Mouse (Mus musculus) kidney, postnatal 0 days (tissue): ENCODE data around the gene Anks1b. TPM values are rescaled to one million over a fixed set of nuclear protein-coding genes. Genes with fewer than 3 reads are reported as not detected.
A peak's percentile ranks its signal among the peaks of the same experiment; 100 is the strongest.

Experiments
- ATAC-seq: fragments of 200-750 bp; cut with Nextera tagmentation; replicated peaks from 2 replicates; pipeline ENCODE4 v1.8.0; 2017; ENCODE audit warnings: low read depth, moderate number of reproducible peaks, moderate TSS enrichment, moderate library complexity; ENCODE audit not compliant: low FRiP score
- DNase-seq: peaks from one replicate; pipeline ENCODE4 v3.0.0-alpha.2; 2016; ENCODE audit warnings: low spot score
- H3K27ac ChIP-seq: fragments of 300-500 bp; sonication (generic); 2 replicates; pipeline ENCODE4 v1.5.1; 2014; ENCODE audit warnings: mild to moderate bottlenecking
- H3K27me3 ChIP-seq: fragments of 300-500 bp; sonication (generic); 2 replicates; pipeline ENCODE4 v1.6.1; 2014; ENCODE audit warnings: low read length, mixed read lengths; ENCODE audit not compliant: insufficient read depth
- H3K36me3 ChIP-seq: fragments of 300-500 bp; sonication (generic); 2 replicates; pipeline ENCODE4 v1.6.1; 2014; ENCODE audit warnings: low read length, mixed read lengths; ENCODE audit not compliant: insufficient read depth
- H3K4me1 ChIP-seq: fragments of 300-500 bp; sonication (generic); replicated peaks from 2 replicates; pipeline ENCODE4 v1.6.1; 2014; ENCODE audit warnings: antibody characterized with exemption, low read length, mixed read lengths; ENCODE audit not compliant: insufficient read depth
- H3K4me2 ChIP-seq: fragments of 300-500 bp; sonication (generic); 2 replicates; pipeline ENCODE4 v1.6.1; 2014; ENCODE audit warnings: mild to moderate bottlenecking, low read length, moderate library complexity, mixed read lengths
- H3K4me3 ChIP-seq: fragments of 300-500 bp; sonication (generic); replicated peaks from 2 replicates; pipeline ENCODE4 v1.5.1; 2014; ENCODE audit warnings: low read depth, low read length
- H3K9ac ChIP-seq: fragments of 300-500 bp; sonication (generic); 2 replicates; pipeline ENCODE4 v1.6.1; 2014; ENCODE audit warnings: low read depth, low read length
- H3K9me3 ChIP-seq: fragments of 300-500 bp; sonication (generic); replicated peaks from 2 replicates; pipeline ENCODE4 v1.6.1; 2016; ENCODE audit warnings: low read length, inconsistent platforms, mixed read lengths
- CTCF ChIP-seq: IDR thresholded peaks from 2 replicates; pipeline ENCODE4 v1.5.1; 2016; ENCODE audit warnings: antibody characterized with exemption, low read depth, mild to moderate bottlenecking, moderate library complexity
- WGBS: fragments of 180-500 bp; shearing (Covaris S2); extraction: QIAGEN DNeasy Blood & Tissue Kit; methylation state at CpG from one replicate; pipeline ENCODE4 v1.1.7; 2014; 5-methylcytosine and 5-hydroxymethylcytosine counted together
- polyA plus RNA-seq: library from polyadenylated mRNA; unstranded; fragments of >200 nt; fragmentation: Nextera tagmentation; extraction: Ambion mirVana; gene quantifications from 2 replicates; pipeline ENCODE4 v1.2.1, GENCODE M21; 2015

Anks1b gene
- polyA plus RNA-seq, 1 experiment from 2014 or later: 3.1 TPM

- 62% methylated on average over 14 of the region's 14 CpGs for WGBS
These were observed 1092.5 kb downstream of the Anks1b start for GRCm38 (mm10) chr10:90965671-90966315.

DNA sequence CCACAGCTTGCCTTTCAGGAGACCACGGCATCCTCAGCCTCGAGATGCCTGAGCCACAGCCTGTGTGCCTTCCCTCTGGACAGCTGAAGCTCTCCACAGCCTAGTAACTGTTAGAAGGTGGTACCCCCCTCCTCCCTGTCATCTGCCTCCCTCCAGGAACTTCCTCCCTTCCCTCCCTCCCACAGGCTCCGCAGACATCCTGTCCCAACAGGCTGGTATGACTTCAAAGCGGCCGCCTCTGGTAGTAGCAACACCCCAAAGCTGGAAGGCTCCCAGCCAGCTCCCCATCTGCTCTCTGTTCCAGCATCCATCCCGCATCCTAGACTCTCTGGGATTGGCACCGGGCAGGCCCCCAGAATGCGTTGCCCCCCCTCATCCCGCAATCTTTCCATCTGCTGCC lies 1093.5 kb downstream of the Anks1b start:
- H3K9ac ChIP-seq: no peak overlapping the region
- no peak for ATAC-seq
- DNase-seq: peak; percentile 22
- no peak overlapping the region for H3K4me2 ChIP-seq
- 0 out of 2 replicates have a peak, but pooled peaks cover 10% of the 10 kb centered on the region for H3K4me1 ChIP-seq
- no peaks in the 10 kb centered on the region for H3K36me3 ChIP-seq
- peaks cover 13% of the 10 kb centered on the region for H3K27me3 ChIP-seq
- no peaks in the 10 kb centered on the region for H3K9me3 ChIP-seq
- TF ChIP-seq CTCF: no peak
- H3K27ac ChIP-seq: no peak overlapping the region
- WGBS: 17% methylated on average over 9 of the region's 9 CpGs
- H3K4me3 ChIP-seq: no peak overlapping the region

More at GRCm38 (mm10) chr10:90965671-90966315, 1092.5 kb downstream of the Anks1b start:
- no peaks in the 10 kb centered on the region for H3K9me3 ChIP-seq
- ATAC-seq: no peak
- no peaks in the 10 kb centered on the region for H3K36me3 ChIP-seq
- H3K4me2 ChIP-seq: no peak overlapping the region
- H3K4me3 ChIP-seq: no peak overlapping the region
- no peak overlapping the region for H3K9ac ChIP-seq
- no peak for DNase-seq
- no peak for TF ChIP-seq CTCF
- H3K4me1 ChIP-seq: 0 out of 2 replicates have a peak, but pooled peaks cover 10% of the 10 kb centered on the region
- peaks cover 13% of the 10 kb centered on the region for H3K27me3 ChIP-seq
- H3K27ac ChIP-seq: no peak overlapping the region

DNA sequence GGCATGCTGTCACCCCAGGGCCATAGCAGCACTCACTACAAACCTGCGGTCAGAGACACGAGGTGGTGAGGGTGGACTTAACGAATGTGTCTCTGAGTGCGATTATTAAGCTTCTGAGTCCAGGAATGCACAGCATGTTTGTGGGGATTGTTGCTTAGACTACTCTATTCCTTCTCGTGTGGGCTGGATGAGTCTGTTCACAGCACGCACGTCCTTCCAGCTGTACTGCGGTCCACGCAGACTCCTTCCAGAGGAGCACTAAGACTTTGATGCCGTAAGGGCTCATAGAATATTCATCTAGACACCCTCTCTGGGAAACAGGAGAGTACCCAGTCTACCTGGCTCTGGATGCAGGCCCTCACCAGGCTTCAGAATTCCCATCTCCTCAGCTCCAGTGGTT lies 1094.9 kb downstream of the Anks1b start:
- no peaks in the 10 kb centered on the region for H3K36me3 ChIP-seq
- no peak overlapping the region for H3K4me3 ChIP-seq
- WGBS: 91% methylated on average over 10 of the region's 10 CpGs
- H3K9ac ChIP-seq: no peak overlapping the region
- ATAC-seq (no peak), DNase-seq (no peak)
- 0 out of 2 replicates have a peak, but pooled peaks cover 10% of the 10 kb centered on the region for H3K4me1 ChIP-seq
- H3K27me3 ChIP-seq: peaks cover 13% of the 10 kb centered on the region
- H3K27ac ChIP-seq: no peak overlapping the region
- H3K4me2 ChIP-seq: no peak overlapping the region
- no peaks in the 10 kb centered on the region for H3K9me3 ChIP-seq
- no peak for TF ChIP-seq CTCF

DNA sequence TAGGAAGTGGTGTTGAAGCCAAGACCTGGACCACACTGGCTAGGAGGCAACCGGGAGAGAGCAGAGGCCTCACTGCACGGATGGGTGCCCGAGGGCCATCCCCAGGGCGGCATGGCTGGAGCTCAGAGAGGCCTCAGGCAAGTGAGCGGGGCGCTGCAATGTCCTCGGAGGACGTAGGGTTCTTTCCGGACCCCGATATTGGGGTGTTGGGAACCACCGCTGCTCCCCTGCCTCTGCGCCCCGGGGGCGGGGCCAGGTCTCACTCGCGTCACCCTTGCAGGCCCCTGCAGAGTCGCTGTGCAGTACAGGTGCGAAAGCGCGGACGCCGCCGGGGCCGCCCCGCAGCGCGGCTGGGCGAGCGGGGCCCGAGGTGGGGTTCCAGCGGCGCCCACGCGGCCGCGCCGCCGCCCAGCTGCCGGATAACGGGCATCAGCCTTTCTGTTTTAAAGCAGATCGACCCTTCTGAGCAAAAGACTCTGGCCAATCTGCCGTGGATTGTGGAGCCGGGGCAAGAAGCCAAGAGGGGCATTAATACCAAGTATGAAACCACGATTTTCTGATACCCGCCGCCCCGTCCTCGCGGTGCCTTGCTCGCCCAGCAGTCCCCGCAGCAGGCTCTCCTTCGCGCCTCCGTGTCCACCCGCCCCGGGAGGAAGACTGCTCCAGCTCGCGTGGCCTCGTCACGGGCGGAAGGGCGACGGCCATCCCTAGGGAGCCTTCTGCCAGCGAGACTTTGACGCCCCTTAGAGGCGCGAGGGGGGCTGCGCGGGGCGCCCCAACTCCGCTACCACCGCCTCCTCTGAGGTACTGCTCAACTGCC lies 1096.3 kb downstream of the Anks1b start:
- 2% methylated on average over 66 of the region's 72 CpGs for WGBS
- H3K4me3 ChIP-seq: peak overlapping the region; percentile 38
- H3K9ac ChIP-seq: 0 out of 2 replicates have a peak overlapping the region, but pooled peaks have one; percentile 18
- H3K27me3 ChIP-seq: peaks cover 13% of the 10 kb centered on the region
- H3K9me3 ChIP-seq: no peaks in the 10 kb centered on the region
- no peak overlapping the region for H3K27ac ChIP-seq
- ATAC-seq (0 out of 2 replicates have a peak, but pooled peaks have one; percentile 43), DNase-seq (no peak)
- TF ChIP-seq CTCF: no peak
- H3K36me3 ChIP-seq: no peaks in the 10 kb centered on the region
- H3K4me1 ChIP-seq: 0 out of 2 replicates have a peak, but pooled peaks cover 10% of the 10 kb centered on the region
- H3K4me2 ChIP-seq: peak overlapping the region; percentile 88

DNA sequence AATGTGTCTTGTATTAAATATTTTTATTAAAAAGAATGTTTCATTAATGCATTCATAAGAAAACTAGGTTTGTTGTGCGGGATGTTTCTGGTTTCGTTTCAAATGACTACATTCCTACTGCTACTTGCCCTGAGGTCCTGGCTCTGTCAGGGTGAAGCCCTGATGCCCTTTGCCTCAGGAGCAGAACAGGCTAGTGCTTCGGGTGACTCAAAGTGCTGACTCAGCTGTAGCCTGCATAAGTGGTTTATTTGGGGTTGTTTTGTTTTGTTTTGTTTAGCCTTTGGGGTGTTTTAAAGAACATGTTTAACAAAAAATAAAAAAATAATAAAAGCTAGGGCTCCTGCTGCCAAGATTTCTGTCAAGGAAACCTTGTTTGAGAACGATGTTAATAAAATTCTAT lies 1097.3 kb downstream of the Anks1b start:
- Histone ChIP-seq H3K27me3 (peaks cover 13% of the 10 kb centered on the region), H3K9me3 (no peaks in the 10 kb centered on the region), H3K4me1 (0 out of 2 replicates have a peak, but pooled peaks cover 10% of the 10 kb centered on the region), H3K27ac (no peak overlapping the region), H3K9ac (no peak overlapping the region), H3K4me3 (no peak overlapping the region), H3K4me2 (no peak overlapping the region), H3K36me3 (no peaks in the 10 kb centered on the region)
- no peak for TF ChIP-seq CTCF
- 32% methylated on average over 4 of the region's 4 CpGs for WGBS
- ATAC-seq (no peak), DNase-seq (no peak)

DNA sequence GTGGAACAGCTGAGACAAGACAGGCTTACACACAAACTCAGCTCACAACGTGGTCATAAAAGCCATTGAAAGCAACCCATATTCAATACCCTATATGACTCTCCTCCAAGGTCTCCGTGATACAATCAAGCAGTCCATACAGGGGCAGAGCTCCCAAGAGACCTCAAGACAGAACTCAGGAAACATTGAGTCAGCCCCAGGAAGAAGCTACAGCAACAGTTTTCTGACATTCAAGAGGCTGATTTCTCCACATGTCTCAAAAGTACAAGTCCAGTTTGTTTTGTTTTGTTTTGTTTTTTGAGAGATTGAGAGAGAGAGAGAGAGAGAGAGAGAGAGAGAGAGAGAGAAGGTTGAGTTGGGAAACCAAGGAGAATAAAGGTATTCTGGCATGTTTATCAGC lies 1100.8 kb downstream of the Anks1b start:
- H3K4me3 ChIP-seq: no peak overlapping the region
- no peaks in the 10 kb centered on the region for H3K36me3 ChIP-seq
- no peaks in the 10 kb centered on the region for H3K9me3 ChIP-seq
- TF ChIP-seq CTCF: no peak
- DNase-seq (no peak), ATAC-seq (no peak)
- H3K4me2 ChIP-seq: no peak overlapping the region
- no peak overlapping the region for H3K9ac ChIP-seq
- no peak overlapping the region for H3K27ac ChIP-seq
- 61% methylated on average over 2 of the region's 2 CpGs for WGBS
- H3K27me3 ChIP-seq: peaks cover 8% of the 10 kb centered on the region
- 0 out of 2 replicates have a peak, but pooled peaks cover 10% of the 10 kb centered on the region for H3K4me1 ChIP-seq
